Mouse (Mus musculus) thymus, adult 2 months (tissue): ENCODE data around the gene Alx1. TPM values are rescaled to one million over a fixed set of nuclear protein-coding genes. Genes with fewer than 3 reads are reported as not detected.

Experiments
- DNase-seq: peaks from one replicate; pipeline ENCODE4 v3.0.0; 2021
- H3K27ac ChIP-seq: fragments of 200-500 bp; 2 replicates; pipeline ENCODE4 v1.5.1; 2012; ENCODE audit warnings: low read length, control low read depth; ENCODE audit not compliant: control insufficient read depth, insufficient read depth
- H3K27me3 ChIP-seq: fragments of 200-500 bp; 2 replicates; pipeline ENCODE4 v1.6.1; 2012; ENCODE audit warnings: mild to moderate bottlenecking, low read length, moderate library complexity, mixed read lengths; ENCODE audit not compliant: control insufficient read depth, insufficient read depth
- H3K36me3 ChIP-seq: fragments of 200-500 bp; 2 replicates; pipeline ENCODE4 v1.6.1; 2012; ENCODE audit warnings: mild to moderate bottlenecking, low read length, moderate library complexity; ENCODE audit not compliant: control insufficient read depth, insufficient read depth
- H3K4me1 ChIP-seq: fragments of 200-500 bp; replicated peaks from 2 replicates; pipeline ENCODE4 v1.6.1; 2012; ENCODE audit warnings: low read length; ENCODE audit not compliant: control insufficient read depth, insufficient read depth
- H3K4me3 ChIP-seq: fragments of 200-500 bp; 2 replicates; pipeline ENCODE4 v1.5.1; 2012; ENCODE audit warnings: mild to moderate bottlenecking, low read length, control low read depth, moderate library complexity; ENCODE audit not compliant: control insufficient read depth, insufficient read depth
- CTCF ChIP-seq: fragments of 200-500 bp; IDR thresholded peaks from 2 replicates; pipeline ENCODE4 v1.5.1; 2012; ENCODE audit warnings: mild to moderate bottlenecking, control low read depth, low read length, moderate library complexity, borderline replicate concordance; ENCODE audit not compliant: control insufficient read depth, poor library complexity, insufficient read depth; ENCODE audit errors: extremely low read depth
- POLR2A ChIP-seq: fragments of 200-500 bp; IDR thresholded peaks from 2 replicates; pipeline ENCODE4 v1.6.1; 2012; ENCODE audit warnings: mild to moderate bottlenecking, low read length, control low read depth, moderate library complexity; ENCODE audit not compliant: control insufficient read depth, poor library complexity, insufficient read depth; ENCODE audit errors: extremely low read depth
- WGBS: fragments of 180-500 bp; shearing (Covaris S2); methylation state at CpG from one replicate; pipeline ENCODE4 v1.1.7; 2018; 5-methylcytosine and 5-hydroxymethylcytosine counted together
- polyA plus RNA-seq: library from polyadenylated mRNA; depleted of rRNA; stranded (reverse); fragments of >200 nt; gene quantifications from 2 replicates; pipeline ENCODE4 v1.2.3, GENCODE M21; 2012

The Alx1 gene
- polyA plus RNA-seq, 1 experiment = not detected

GRCm38 (mm10) chr10:103028253-103029131, 1.5 kb downstream of the Alx1 start:
- WGBS = 4% methylated on average over 50 of the region's 50 CpGs
- no peak for DNase-seq
- Histone ChIP-seq H3K27ac (no peak overlapping the region), H3K36me3 (no peaks in the 10 kb centered on the region), H3K27me3 (peaks cover 11% of the 10 kb centered on the region), H3K4me3 (no peak overlapping the region), H3K4me1 (no peaks in the 10 kb centered on the region)
- TF ChIP-seq CTCF (no peak), POLR2A (no peak)

- Histone ChIP-seq H3K4me1 (no peaks in the 10 kb centered on the region), H3K4me3 (no peak overlapping the region), H3K27ac (no peak overlapping the region), H3K27me3 (peaks cover 11% of the 10 kb centered on the region), H3K36me3 (no peaks in the 10 kb centered on the region)
- no peak for DNase-seq
- no peak for TF ChIP-seq CTCF
- no peak for TF ChIP-seq POLR2A
- WGBS = 9% methylated on average over 15 of the region's 15 CpGs
These were observed 2.1 kb downstream of the Alx1 start for GRCm38 (mm10) chr10:103027931-103028252.

- 4% methylated on average over 20 of the region's 20 CpGs for WGBS
- no peak for DNase-seq
These were observed 2.6 kb downstream of the Alx1 start for GRCm38 (mm10) chr10:103027226-103027930.

DNA sequence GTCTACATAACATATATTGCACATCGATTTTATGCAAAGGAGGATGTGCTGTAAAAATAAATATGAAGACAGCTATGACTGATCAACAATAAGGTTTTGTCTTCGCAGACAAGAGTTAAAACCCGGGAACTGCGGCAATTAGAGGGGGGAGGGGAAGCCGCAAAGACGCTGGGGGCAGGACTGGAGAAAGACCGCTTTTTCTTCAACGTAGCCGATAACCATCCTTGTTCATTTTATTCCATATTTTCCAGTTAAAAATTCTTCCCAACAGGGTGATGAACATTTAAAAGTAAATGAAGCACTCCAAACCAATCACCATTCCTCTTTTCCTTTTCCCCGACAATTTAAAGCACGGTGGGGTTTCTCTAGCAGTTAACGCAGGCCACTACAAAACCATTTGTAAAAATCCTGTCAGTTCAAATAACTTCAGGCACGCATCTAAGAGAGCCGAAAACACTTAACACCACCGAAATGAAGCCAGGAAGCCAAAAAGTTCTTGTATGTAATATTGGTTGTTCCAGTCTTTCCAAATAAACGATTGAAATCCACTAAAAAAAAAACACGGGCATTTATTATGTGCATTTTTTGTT, 3.3 kb downstream of the Alx1 start:
- DNase-seq = no peak
- Histone ChIP-seq H3K27ac (no peak overlapping the region), H3K27me3 (peaks cover 11% of the 10 kb centered on the region), H3K4me3 (no peak overlapping the region), H3K4me1 (no peaks in the 10 kb centered on the region), H3K36me3 (no peaks in the 10 kb centered on the region)
- TF ChIP-seq CTCF = no peak
- TF ChIP-seq POLR2A = no peak
- WGBS = 4% methylated on average over 17 of the region's 17 CpGs

More at GRCm38 (mm10) chr10:103027226-103027930, 2.6 kb downstream of the Alx1 start:
- peaks cover 11% of the 10 kb centered on the region for H3K27me3 ChIP-seq
- no peaks in the 10 kb centered on the region for H3K4me1 ChIP-seq
- H3K4me3 ChIP-seq = no peak overlapping the region
- no peak overlapping the region for H3K27ac ChIP-seq
- TF ChIP-seq POLR2A (no peak), CTCF (no peak)
- H3K36me3 ChIP-seq = no peaks in the 10 kb centered on the region

DNA sequence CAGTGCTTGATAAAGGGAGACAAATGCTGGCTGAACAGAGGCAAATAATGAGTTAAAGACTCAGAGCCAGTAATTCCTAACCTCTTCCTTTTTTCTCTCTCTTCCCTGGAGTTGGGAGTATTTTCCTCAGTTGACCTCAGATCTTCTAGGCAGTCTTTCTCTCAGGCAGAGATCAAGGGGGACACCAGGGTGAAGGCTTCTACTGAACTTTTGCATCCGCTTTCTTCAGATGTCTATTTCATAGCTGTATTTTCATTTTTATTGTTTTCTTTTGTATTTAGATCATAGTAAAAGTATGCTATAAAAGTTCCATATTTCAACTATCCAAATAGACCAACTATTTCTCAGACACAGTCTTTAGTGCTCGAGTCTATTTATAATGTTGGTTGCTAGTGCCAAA, 27.5 kb downstream of the Alx1 start:
- H3K4me1 ChIP-seq = no peaks in the 10 kb centered on the region
- no peak overlapping the region for H3K4me3 ChIP-seq
- DNase-seq = no peak
- H3K27ac ChIP-seq = no peak overlapping the region
- WGBS = 84% methylated on average over 2 of the region's 2 CpGs
- TF ChIP-seq CTCF = no peak
- TF ChIP-seq POLR2A = no peak
- no peaks in the 10 kb centered on the region for H3K36me3 ChIP-seq
- H3K27me3 ChIP-seq = no peaks in the 10 kb centered on the region

GRCm38 (mm10) chr10:103000902-103001301, 29.1 kb downstream of the Alx1 start:
- Histone ChIP-seq H3K27ac (no peak overlapping the region), H3K36me3 (no peaks in the 10 kb centered on the region), H3K4me3 (no peak overlapping the region), H3K4me1 (no peaks in the 10 kb centered on the region), H3K27me3 (no peaks in the 10 kb centered on the region)
- DNase-seq = no peak
- TF ChIP-seq CTCF = no peak
- TF ChIP-seq POLR2A = no peak
- WGBS = 30% methylated on average over 8 of the region's 8 CpGs
